Mouse (Mus musculus): Measurements from ENCODE around the gene Rab44.

DNA sequence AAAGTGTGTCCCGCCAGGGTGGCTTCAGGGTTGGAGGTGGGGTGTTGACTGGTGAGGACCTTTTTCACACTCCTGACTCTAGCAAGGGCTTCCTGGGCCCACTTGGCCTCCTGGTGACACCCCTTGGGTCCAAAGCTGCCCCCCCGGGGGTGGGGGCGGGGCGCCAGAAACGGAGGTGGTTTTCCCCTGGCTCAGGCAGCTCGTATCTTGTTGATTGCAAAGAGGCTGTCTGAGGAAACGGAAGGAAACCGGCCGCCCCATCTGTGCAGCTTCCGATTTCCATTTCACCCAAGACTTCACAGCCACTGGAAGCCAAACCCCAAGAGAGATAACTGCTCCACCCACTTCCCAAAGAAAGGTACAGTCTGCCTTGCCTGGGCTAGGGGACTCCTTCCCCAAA lies 58.1 kb downstream of the Rab44 start:
- no peak for TF ChIP-seq CTCF (IDR thresholded peaks at IDR 0.05; ENCODE audit: low read depth, low read length)
- no peak for TF ChIP-seq POLR2A (IDR thresholded peaks at IDR 0.05; ENCODE audit: insufficient read depth, low read length)

Data from ES-Bruce4 (cell line).